Mouse (Mus musculus): ENCODE results near the gene Taf9.
A peak's percentile ranks its signal among the peaks of the same experiment; 100 is the strongest.

Gene Taf9

GRCm38 (mm10) chr13:100651439-100652186, at the start of gene Taf9:
Gene Taf9 (plus strand): TSS chr13:100651579.
- no peak for DNase-seq (ENCODE audit: low spot score in 2 of 2)

GRCm38 (mm10) chr13:100602239-100602902, 49.0 kb upstream of the Taf9 start:
- DNase-seq (ENCODE audit: low spot score in 2 of 2): no peak

GRCm38 (mm10) chr13:100603031-100603737, 48.2 kb upstream of the Taf9 start:
- no peak for DNase-seq (ENCODE audit: low spot score in 2 of 2)

GRCm38 (mm10) chr13:100603738-100604095, 47.7 kb upstream of the Taf9 start:
- DNase-seq (ENCODE audit: low spot score in 2 of 2): no peak

- DNase-seq (ENCODE audit: low spot score in 2 of 2): no peak
Measured at GRCm38 (mm10) chr13:100605845-100606244, 45.5 kb upstream of the Taf9 start.

- DNase-seq (ENCODE audit: low spot score in 2 of 2): no peak
Measured at GRCm38 (mm10) chr13:100607756-100608155, 43.6 kb upstream of the Taf9 start.

- no peak for DNase-seq (ENCODE audit: low spot score in 2 of 2)
Measured at GRCm38 (mm10) chr13:100611266-100611665, 40.1 kb upstream of the Taf9 start.

- no peak for DNase-seq (ENCODE audit: low spot score in 2 of 2)
Measured at GRCm38 (mm10) chr13:100612251-100612650, 39.1 kb upstream of the Taf9 start.

GRCm38 (mm10) chr13:100612903-100613302, 38.5 kb upstream of the Taf9 start:
- no peak for DNase-seq (ENCODE audit: low spot score in 2 of 2)

- DNase-seq (ENCODE audit: low spot score in 2 of 2): peak in 1 of 2 experiments; percentile 7
Measured at GRCm38 (mm10) chr13:100616181-100617087, 34.9 kb upstream of the Taf9 start, which contains the start of gene Marveld2. Gene Marveld2 (minus strand): TSS chr13:100616971.

- DNase-seq (ENCODE audit: low spot score in 2 of 2): no peak
Measured at GRCm38 (mm10) chr13:100617583-100617982, 33.8 kb upstream of the Taf9 start.

- DNase-seq (ENCODE audit: low spot score in 2 of 2): no peak
Measured at GRCm38 (mm10) chr13:100622241-100622640, 29.1 kb upstream of the Taf9 start.

GRCm38 (mm10) chr13:100634106-100634691, 17.2 kb upstream of the Taf9 start:
- DNase-seq (ENCODE audit: low spot score in 2 of 2): no peak

GRCm38 (mm10) chr13:100642471-100643209, 8.7 kb upstream of the Taf9 start:
- DNase-seq (ENCODE audit: low spot score in 2 of 2): no peak

- no peak for DNase-seq (ENCODE audit: low spot score in 2 of 2)
Measured at GRCm38 (mm10) chr13:100648223-100648622, 3.2 kb upstream of the Taf9 start.

- peak; percentile 93 to 95 for DNase-seq (ENCODE audit: low spot score in 2 of 2)
Measured at GRCm38 (mm10) chr13:100650550-100651438, 585 bp upstream of the Taf9 start, which contains the start of the genes Ak6 and Rad17. Gene Ak6 (plus strand): TSS chr13:100650979. Gene Rad17 (minus strand): TSS chr13:100651051.

- DNase-seq (ENCODE audit: low spot score in 2 of 2): no peak
Measured at GRCm38 (mm10) chr13:100658091-100658490, 6.7 kb downstream of the Taf9 start.

GRCm38 (mm10) chr13:100659864-100660456, 8.6 kb downstream of the Taf9 start:
- no peak for DNase-seq (ENCODE audit: low spot score in 2 of 2)
